Mouse (Mus musculus): ENCODE measurements around the gene Wnt1.
"Not testable (repeated sequence)": the region's sequence is repeated elsewhere in the genome, so short reads cannot be mapped to it uniquely, and the experiment has no call there.

Wnt1 gene

GRCm38 (mm10) chr15:98789661-98790535 lies at the start of gene Wnt1:
Gene Wnt1 (plus strand): TSS chr15:98789857.
- DNase-seq (ENCODE audit: low spot score in 2 of 2), result peak; percentile 51 to 86

DNA sequence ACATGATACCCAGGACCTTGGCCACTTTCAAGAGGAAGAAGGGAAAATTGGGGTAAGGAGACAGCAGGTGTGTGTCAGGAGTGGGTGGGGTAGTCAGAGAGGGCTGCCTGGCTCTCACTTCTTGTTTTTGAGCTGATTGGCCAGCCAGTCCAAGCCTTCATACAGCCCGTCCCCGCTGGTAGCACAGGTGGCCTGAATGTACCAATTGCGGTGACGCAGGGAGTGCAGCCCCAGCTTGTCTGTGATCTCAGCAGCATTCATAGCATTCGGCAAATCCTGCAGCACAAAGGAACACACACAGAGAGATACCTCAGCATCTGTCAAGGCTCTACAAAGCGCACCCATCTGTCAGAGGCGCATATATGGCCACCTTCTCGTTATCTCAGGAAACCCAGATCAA lies 49.4 kb upstream of the Wnt1 start:
- no peak for DNase-seq (ENCODE audit: low spot score in 2 of 2)

GRCm38 (mm10) chr15:98742766-98743428 lies 46.8 kb upstream of the Wnt1 start:
- DNase-seq (ENCODE audit: low spot score in 2 of 2), result no peak

- not testable (repeated sequence) for DNase-seq (ENCODE audit: low spot score in 2 of 2)
Measured at GRCm38 (mm10) chr15:98743863-98744262, 45.8 kb upstream of the Wnt1 start.

DNA sequence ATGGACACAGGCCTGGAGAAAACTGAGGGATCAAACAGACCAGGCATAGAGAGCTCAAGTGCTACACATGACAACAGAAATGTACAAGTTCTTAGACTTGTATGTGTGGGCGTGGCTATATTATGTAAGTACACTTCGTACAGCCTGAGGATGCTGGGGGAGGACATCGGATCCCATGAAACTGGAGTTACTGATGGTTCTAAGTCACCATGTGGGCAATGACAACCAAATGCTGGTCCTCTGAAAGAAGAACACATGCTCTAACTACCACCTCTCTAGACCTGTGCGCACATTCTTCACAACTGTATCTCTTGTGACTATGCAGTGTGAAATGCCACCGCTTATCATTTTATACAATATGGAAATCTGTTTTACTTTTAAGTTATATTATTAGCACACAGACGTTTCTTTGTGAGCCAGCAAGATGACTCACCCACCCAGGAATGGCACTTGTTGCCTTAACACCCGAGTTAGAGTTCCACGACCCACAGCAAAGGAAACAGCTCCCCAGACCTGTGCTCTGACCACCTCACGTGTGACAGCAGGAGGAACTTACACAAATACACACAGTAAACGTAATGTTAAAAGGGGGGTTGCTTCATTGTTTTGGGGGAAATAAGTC lies 43.2 kb upstream of the Wnt1 start:
- no peak for DNase-seq (ENCODE audit: low spot score in 2 of 2)

GRCm38 (mm10) chr15:98747296-98747695 lies 42.4 kb upstream of the Wnt1 start:
- no peak for DNase-seq (ENCODE audit: low spot score in 2 of 2)

GRCm38 (mm10) chr15:98749093-98749492 lies 40.6 kb upstream of the Wnt1 start:
- no peak for DNase-seq (ENCODE audit: low spot score in 2 of 2)

GRCm38 (mm10) chr15:98753021-98753423 lies 36.6 kb upstream of the Wnt1 start:
- no peak for DNase-seq (ENCODE audit: low spot score in 2 of 2)

DNA sequence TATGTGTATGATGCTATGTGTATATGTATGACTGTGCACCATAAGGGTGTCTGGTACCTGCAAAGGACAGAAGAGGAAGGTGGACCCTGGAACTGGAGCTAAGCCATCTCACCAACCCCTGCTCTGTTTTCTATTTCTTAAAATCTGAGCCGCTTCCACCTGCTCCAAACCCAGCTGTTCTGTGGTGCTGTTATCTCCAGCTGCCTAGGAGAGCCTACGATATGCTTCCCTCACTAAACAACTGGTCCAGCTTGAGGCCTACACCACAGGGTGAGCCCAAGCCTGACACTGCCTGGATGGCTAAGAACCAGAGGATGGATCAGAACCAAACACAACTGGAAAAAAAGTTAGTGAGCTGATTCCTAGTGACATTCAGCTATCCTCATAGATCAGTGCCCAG lies 35.5 kb upstream of the Wnt1 start:
- no peak for DNase-seq (ENCODE audit: low spot score in 2 of 2)

GRCm38 (mm10) chr15:98762201-98762621 lies 27.4 kb upstream of the Wnt1 start:
- peak; percentile 52 to 78 for DNase-seq (ENCODE audit: low spot score in 2 of 2)

DNA sequence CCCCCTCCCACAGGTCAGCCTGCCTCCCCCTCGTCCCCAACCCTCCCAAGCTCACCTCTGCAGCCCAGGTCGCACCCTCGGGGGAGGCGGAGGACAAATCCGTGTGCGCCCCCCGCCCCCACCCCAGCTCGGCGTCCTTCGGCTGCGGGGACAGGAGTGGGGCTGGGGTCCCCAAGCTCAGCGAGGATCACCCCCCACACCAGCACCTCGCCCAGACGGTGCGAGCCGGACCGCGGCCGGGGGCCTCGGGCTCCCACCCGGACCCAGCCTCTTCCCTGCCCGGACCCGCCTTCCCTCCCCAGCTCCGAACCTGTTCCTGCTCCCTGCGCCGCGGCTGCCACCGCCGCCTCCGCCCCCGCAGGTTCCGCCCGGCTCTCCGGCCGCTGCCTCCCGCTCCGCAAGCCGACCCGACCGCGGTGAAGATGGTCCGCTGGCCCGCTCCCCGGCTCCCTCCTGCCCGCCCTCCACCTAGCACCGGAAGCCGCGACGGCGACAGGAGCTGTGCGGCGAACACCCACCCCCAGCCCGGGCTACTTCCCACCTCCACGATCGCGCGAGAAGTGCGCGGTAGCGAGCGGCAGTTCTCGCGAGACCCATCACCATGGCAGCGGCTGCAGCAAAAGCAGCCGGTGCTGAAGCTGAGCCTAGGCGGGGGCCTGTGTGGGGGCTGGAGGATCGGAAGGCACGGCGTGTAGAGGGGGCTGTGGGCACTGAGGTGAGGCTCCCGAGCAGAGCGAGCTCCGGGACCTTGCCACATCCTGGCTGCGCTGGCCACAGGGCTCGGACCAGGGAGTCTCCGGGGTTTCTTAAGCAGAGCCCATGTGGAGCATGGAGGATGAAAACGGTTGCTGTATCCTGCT lies 26.8 kb upstream of the Wnt1 start, which contains the start of gene Arf3:
Arf3 (minus strand) TSS at position 545 of the 860 bp plus-strand sequence.
- peak; percentile 90 to 96 for DNase-seq (ENCODE audit: low spot score in 2 of 2)

DNA sequence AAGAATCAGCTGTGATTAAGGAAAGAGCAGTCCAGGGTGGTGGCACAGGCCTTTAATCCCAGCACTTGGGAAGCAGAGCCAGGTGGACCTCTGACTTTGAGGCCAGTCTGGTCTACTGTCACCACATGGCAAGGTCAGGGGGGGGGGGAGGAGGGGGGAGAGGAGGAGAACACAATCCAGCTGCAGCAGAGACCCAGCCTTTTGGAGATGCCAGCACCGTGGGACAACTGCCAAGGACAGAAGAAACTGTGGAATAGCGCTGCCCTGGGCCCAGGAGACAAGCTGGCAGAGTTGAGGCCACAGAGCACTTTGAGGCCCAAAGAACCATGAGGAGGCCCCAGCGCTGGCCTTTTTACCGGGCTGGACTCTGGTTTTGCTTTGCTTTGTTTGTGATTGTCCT lies 23.7 kb upstream of the Wnt1 start:
- no peak for DNase-seq (ENCODE audit: low spot score in 2 of 2)

DNA sequence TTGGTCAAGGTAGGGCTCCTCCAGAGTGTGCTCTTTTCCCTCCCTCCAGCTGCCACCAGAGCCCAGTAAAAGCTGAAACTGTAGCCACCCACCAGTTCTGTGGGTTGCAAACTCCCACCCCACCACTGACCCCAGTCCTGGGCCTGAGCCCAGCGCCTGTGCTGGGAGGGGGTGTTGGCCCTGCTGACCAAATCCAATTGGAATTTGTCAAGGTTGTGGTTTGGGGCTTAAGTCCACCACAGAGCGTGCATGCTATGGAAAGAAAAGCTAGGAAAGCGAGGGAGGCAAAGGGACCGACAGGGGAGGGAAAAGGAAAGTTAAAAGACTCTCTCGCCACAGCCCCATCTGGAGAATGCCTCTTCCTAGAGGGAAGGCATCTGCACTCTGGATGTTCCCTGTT lies 21.4 kb upstream of the Wnt1 start:
- DNase-seq (ENCODE audit: low spot score in 2 of 2), result no peak

GRCm38 (mm10) chr15:98771813-98772425 lies 17.7 kb upstream of the Wnt1 start:
- DNase-seq (ENCODE audit: low spot score in 2 of 2), result no peak

GRCm38 (mm10) chr15:98772511-98773211 lies 17.0 kb upstream of the Wnt1 start:
- DNase-seq (ENCODE audit: low spot score in 2 of 2), result no peak

- no peak for DNase-seq (ENCODE audit: low spot score in 2 of 2)
Measured at GRCm38 (mm10) chr15:98774096-98774495, 15.6 kb upstream of the Wnt1 start.

GRCm38 (mm10) chr15:98775533-98775932 lies 14.1 kb upstream of the Wnt1 start:
- no peak for DNase-seq (ENCODE audit: low spot score in 2 of 2)

DNA sequence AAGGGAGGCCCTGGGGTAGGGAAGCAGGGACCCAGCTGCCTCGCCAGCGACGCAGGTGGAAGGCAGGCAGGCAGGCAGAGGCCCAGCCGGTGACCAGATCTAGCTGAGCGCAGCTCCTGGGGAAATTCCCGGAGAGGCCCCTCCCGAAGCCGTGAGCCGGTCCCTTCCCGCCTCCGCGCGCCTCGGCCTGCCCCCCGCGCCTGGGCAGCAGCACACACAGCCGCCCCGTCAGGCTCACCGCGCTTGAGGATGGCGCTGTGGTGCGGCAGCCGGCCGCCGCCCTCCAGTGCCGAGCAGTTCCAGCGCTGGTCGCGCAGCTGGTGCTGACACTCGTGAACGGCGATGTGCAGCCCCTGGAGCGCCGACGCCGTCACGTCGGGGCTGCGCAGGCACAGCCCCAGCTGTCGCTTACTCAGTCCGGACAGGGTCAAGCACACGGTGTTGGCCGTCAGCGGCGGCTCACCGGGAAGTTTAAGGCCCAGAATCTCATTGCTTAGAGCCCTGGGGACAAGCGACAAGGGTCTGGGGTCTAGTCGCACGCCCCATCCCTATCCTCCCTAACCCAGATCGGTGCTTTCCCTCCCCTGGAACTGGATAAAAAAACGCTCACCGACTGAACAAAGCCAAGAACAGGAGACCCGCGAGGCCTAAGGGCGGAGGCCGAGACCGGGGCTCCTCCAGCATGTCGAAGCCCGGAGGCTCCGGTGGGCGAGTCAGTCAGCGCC lies 13.2 kb upstream of the Wnt1 start:
- no peak for DNase-seq (ENCODE audit: low spot score in 2 of 2)

DNA sequence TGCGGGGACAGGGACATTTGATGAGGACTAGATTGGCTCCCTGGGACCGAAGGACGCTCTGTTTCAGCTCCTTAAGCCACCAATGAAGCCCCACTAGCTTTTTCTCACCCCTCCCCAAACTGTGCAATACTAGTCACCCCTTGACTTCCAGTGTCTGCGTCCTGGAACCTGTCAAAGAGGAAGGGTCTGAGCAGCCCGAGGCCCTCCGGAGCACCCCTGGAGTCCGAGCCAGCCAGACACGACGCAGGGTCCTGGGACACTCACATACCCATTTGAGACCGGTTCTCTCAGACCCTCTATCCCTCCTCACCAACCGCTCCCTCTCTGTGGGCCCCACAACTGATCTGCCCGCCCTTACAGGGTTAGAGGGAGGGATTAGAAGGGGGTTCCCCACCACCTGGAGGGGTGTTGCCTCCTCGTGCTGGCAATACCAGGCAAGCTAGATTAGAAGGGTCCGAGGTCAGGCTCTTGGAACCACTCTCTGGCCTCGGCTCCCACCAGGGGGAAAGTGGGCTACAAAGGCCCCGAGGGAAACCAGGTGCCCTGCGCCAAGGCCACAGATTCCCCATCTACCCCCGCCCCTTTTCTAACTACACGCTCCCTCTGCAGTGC lies 12.5 kb upstream of the Wnt1 start:
- DNase-seq (ENCODE audit: low spot score in 2 of 2), result no peak
